17 mouse cellular contexts compared by ENCODE assay signal in the genomic region with DNA sequence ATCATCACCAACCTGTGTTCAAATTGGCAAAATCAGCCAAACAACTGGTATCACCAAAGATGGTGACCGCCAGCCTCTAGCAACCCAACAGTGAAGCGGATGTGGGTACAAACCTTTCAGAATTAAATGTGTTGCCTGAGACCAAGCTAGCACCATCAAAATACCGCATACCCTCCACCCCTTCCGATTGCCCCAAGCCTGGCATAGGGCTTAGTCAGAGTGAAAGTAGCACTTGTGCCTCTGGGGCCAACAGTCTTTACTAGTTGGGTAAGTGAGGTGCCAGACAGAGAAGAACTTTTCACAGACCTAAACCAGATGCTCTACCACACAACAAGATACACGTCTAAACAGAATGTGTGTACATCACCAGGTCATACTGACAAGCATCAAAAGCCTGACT.
DNase-seq lines count a peak whose midpoint lies in the region; ATAC-seq and TF ChIP-seq lines count a peak whose summit lies in the region.
"Had no signal": no experiment of that assay in that cellular context is flagged by ENCODE, and none has a peak within 500 bp of the region (broad histone marks: within the 10 kb centered on the region; RNA-seq: fewer than 3 reads in every experiment).

No protein-coding gene starts in this region.

- no peak overlapping the region for H3K27ac ChIP-seq in gastrocnemius, adult 2 months
- H3K27ac ChIP-seq: embryonic facial prominence, embryonic 12.5 days; forebrain, embryonic 15.5 days; hindbrain, embryonic 15.5 days had no signal

- DNase-seq in thymus, postnatal 25 days: no peak
- DNase-seq in ovary, postnatal 14 days (ENCODE audit: low spot score): no peak
- DNase-seq in gastrocnemius, adult 2 months: no peak
- DNase-seq in adrenal gland, postnatal 14 days: no peak
- DNase-seq: adrenal gland, postnatal 10 days; cerebellum, adult 11-12 months; cerebellum, adult 9-10 months; cerebellum, postnatal 25 days; gastrocnemius, postnatal 25 days; heart, postnatal 36 days had no signal

- no peak overlapping the region for H3K4me3 ChIP-seq in gastrocnemius, adult 2 months
- H3K4me3 ChIP-seq: embryonic facial prominence, embryonic 12.5 days; forebrain, embryonic 15.5 days; heart, embryonic 12.5 days; hindbrain, embryonic 15.5 days had no signal

- TF ChIP-seq CTCF in gastrocnemius, adult 2 months (IDR thresholded peaks at IDR 0.05): no peak

- ATAC-seq in CD4-positive, CD25-positive, alpha-beta regulatory T cell, adult 4 months: peak; percentile 86
- ATAC-seq in activated CD4-positive, CD25-positive, alpha-beta regulatory T cell, adult 4 months: peak; percentile 87
- peak; percentile 81 for ATAC-seq in monocyte, adult 5-6 weeks (replicated peaks; ENCODE audit: insufficient number of reproducible peaks, low FRiP score, low TSS enrichment, poor library complexity, severe bottlenecking)
- ATAC-seq: forebrain, embryonic 15.5 days had no signal

- intact Hi-C loops in gastrocnemius, adult 2 months (cut with DNase I): no loop called here
